Mouse (Mus musculus): ENCODE measurements around the gene Sct. TPM values are rescaled to one million over a fixed set of nuclear protein-coding genes. Genes with fewer than 3 reads are reported as not detected.
"Not testable (repeated sequence)": the region's sequence is repeated elsewhere in the genome, so short reads cannot be mapped to it uniquely, and the experiment has no call there.

The Sct gene
- polyA plus RNA-seq, 1 experiment = 321 TPM

GRCm38 (mm10) chr7:141256159-141256558, 22.8 kb downstream of the Sct start:
- WGBS = 90% methylated on average over 10 of the region's 10 CpGs
- no peak for DNase-seq (ENCODE audit: low read depth, low spot score)

DNA sequence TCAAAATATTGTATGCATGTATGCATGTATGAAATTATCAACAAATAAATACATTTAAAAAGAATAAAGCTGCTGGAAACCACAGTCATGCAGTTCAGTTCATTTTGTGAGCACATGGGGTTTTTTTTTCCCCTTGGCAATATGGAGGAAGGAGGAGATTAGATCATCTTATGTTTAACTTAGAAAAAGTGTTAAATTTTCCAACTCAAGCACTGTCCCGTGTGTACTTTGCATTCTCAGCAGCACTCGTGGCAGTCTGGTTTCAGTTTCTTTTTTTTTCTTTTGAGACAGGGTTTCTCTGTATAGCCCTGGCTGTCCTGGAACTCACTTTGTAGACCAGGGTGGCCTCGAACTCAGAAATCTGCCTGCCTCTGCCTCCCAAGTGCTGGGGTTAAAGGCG, 28.4 kb downstream of the Sct start:
- not testable (repeated sequence) for DNase-seq (ENCODE audit: low read depth, low spot score)
- WGBS = 75% methylated on average over 4 of the region's 4 CpGs

- 81% methylated on average over 10 of the region's 10 CpGs for WGBS
- DNase-seq (ENCODE audit: low read depth, low spot score) = no peak
These were observed 47.4 kb downstream of the Sct start for GRCm38 (mm10) chr7:141231551-141231950.

GRCm38 (mm10) chr7:141231111-141231510, 47.8 kb downstream of the Sct start:
- 81% methylated on average over 3 of the region's 3 CpGs for WGBS
- no peak for DNase-seq (ENCODE audit: low read depth, low spot score)

DNA sequence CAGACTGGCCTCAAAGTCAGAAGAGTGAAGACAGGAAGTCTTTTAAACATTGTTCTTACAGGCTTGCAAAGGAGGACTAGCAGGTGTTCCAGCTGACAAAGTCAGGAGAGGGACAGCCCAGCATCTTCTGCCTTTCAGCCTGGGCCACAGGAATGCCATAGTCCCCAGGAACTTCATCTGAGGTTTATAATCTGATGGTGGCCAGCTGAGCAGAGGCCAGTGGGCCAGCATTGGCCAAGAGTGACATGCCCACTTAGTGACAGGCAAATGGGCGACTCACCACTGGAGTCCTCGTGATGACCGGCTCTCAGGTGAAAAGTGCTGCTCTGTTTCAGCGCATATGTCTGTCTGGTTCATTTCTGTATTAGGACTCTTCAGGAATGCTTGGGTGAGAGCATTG, 48.4 kb downstream of the Sct start:
- no peak for DNase-seq (ENCODE audit: low read depth, low spot score)
- 84% methylated on average over 4 of the region's 4 CpGs for WGBS

DNA sequence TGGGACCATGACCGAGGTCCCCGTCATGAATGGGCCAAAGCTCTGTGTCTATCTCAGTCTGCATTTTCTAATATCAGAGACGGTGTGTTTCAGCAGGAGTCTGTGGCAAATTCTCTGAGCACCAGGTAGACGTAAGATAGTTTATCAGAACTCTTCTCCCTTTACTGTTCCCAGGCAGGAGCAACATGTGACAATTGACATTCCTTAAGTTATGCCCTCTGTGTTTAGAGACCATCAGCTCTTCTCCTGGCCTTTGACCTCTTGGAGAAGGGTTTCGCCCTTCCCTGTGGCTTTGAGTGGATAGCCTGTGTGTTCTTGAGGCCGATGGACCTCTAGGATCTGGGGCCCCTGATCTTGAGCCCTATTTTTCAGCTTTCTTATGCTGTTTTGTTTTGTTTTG, 49.2 kb downstream of the Sct start:
- 25% methylated on average over 6 of the region's 6 CpGs for WGBS
- no peak for DNase-seq (ENCODE audit: low read depth, low spot score)

Other genes starting within 250 kb of the Sct start
- gene B4galnt4, start 218.0 kb downstream of the Sct start, polyA plus RNA-seq (2012; rRNA removed) = 15.8 and 22.3 TPM in 2 replicates
- gene Pkp3, start 200.9 kb downstream of the Sct start, polyA plus RNA-seq (2012; rRNA removed) = 101 and 143 TPM in 2 replicates
- 41.3 and 41.8 TPM in 2 replicates for gene Sigirr, start 178.6 kb downstream of the Sct start, polyA plus RNA-seq (2012; rRNA removed)
- gene Ano9, start 161.3 kb downstream of the Sct start, polyA plus RNA-seq (2012; rRNA removed) = 143 and 205 TPM in 2 replicates
- 23.6 and 28.1 TPM in 2 replicates for gene Ptdss2, start 156.8 kb downstream of the Sct start, polyA plus RNA-seq (2012; rRNA removed)
- 146 and 149 TPM in 2 replicates for gene Rnh1, start 106.3 kb downstream of the Sct start, polyA plus RNA-seq (2012; rRNA removed)
- gene Hras, start 85.1 kb downstream of the Sct start, polyA plus RNA-seq (2012; rRNA removed) = 82.1 and 91.7 TPM in 2 replicates
- 5.4 and 7.2 TPM in 2 replicates for gene Lrrc56, start 85.0 kb downstream of the Sct start, polyA plus RNA-seq (2012; rRNA removed)
- 7.2 and 9.4 TPM in 2 replicates for gene Lmntd2, start 65.1 kb downstream of the Sct start, polyA plus RNA-seq (2012; rRNA removed)
- gene Rassf7, start 63.3 kb downstream of the Sct start, polyA plus RNA-seq (2012; rRNA removed) = 143 and 153 TPM in 2 replicates
- gene Phrf1, start 50.3 kb downstream of the Sct start, polyA plus RNA-seq (2012; rRNA removed) = 23.1 and 24.7 TPM in 2 replicates
- 159 and 210 TPM in 2 replicates for gene Irf7, start 12.7 kb downstream of the Sct start, polyA plus RNA-seq (2012; rRNA removed)
- gene Cdhr5, start 2.3 kb downstream of the Sct start, polyA plus RNA-seq (2012; rRNA removed) = 611 and 677 TPM in 2 replicates
- 0.08 and 0.21 TPM in 2 replicates for gene Drd4, start 12.9 kb upstream of the Sct start, polyA plus RNA-seq (2012; rRNA removed)
- gene Deaf1, start 48.6 kb upstream of the Sct start, polyA plus RNA-seq (2012; rRNA removed) = 17.5 and 19.9 TPM in 2 replicates
- 33.3 and 37.2 TPM in 2 replicates for gene Tmem80, start 48.6 kb upstream of the Sct start, polyA plus RNA-seq (2012; rRNA removed)
- 314 and 414 TPM in 2 replicates for gene Eps8l2, start 59.7 kb upstream of the Sct start, polyA plus RNA-seq (2012; rRNA removed)
- gene Taldo1, start 113.1 kb upstream of the Sct start, polyA plus RNA-seq (2012; rRNA removed) = 554 and 560 TPM in 2 replicates
- 54.0 and 56.7 TPM in 2 replicates for gene Gatd1, start 135.0 kb upstream of the Sct start, polyA plus RNA-seq (2012; rRNA removed)
- gene Cend1, start 150.4 kb upstream of the Sct start, polyA plus RNA-seq (2012; rRNA removed) = 2.0 and 2.9 TPM in 2 replicates
- gene Slc25a22, start 158.8 kb upstream of the Sct start, polyA plus RNA-seq (2012; rRNA removed) = 214 and 297 TPM in 2 replicates
- 13.0 and 17.0 TPM in 2 replicates for gene Pidd1, start 164.9 kb upstream of the Sct start, polyA plus RNA-seq (2012; rRNA removed)
- 642 and 693 TPM in 2 replicates for gene Rplp2, start 168.2 kb upstream of the Sct start, polyA plus RNA-seq (2012; rRNA removed)
- 185 and 198 TPM in 2 replicates for gene Pnpla2, start 176.1 kb upstream of the Sct start, polyA plus RNA-seq (2012; rRNA removed)
- 38.6 and 41.4 TPM in 2 replicates for gene Cracr2b, start 182.0 kb upstream of the Sct start, polyA plus RNA-seq (2012; rRNA removed)
- gene Cd151, start 188.3 kb upstream of the Sct start, polyA plus RNA-seq (2012; rRNA removed) = 255 and 294 TPM in 2 replicates
- 40.0 and 43.9 TPM in 2 replicates for gene Polr2l, start 196.0 kb upstream of the Sct start, polyA plus RNA-seq (2012; rRNA removed)
- 19.5 and 21.6 TPM in 2 replicates for gene Tspan4, start 196.1 kb upstream of the Sct start, polyA plus RNA-seq (2012; rRNA removed)

Data from large intestine, adult 2 months (tissue).